Mouse (Mus musculus): ENCODE measurements at regions not wholly inside any gene's neighbourhood (a gene's known extent, or its start where the extent isn't known, plus 50 kb on each side); places are given as distances from the start of the nearest gene placed in this dataset.
"Not testable (repeated sequence)": the region's sequence is repeated elsewhere in the genome, so short reads cannot be mapped to it uniquely, and the experiment has no call there.

- DNase-seq (ENCODE audit: low read depth) = no peak
Observed at GRCm38 (mm10) chr5:148776796-148777659, 152.1 kb downstream of the Katnal1 start.

GRCm38 (mm10) chr5:148775232-148775631, 153.9 kb downstream of the Katnal1 start:
- no peak for DNase-seq (ENCODE audit: low read depth)

GRCm38 (mm10) chr5:148774446-148774845, 154.7 kb downstream of the Katnal1 start:
- no peak for DNase-seq (ENCODE audit: low read depth)

- no peak for DNase-seq (ENCODE audit: low read depth)
Observed at GRCm38 (mm10) chr5:148769452-148769851, 159.7 kb downstream of the Katnal1 start.

- DNase-seq (ENCODE audit: low read depth) = no peak
Observed at GRCm38 (mm10) chr5:148768346-148768745, 160.8 kb downstream of the Katnal1 start.

- DNase-seq (ENCODE audit: low read depth) = no peak
Observed at GRCm38 (mm10) chr5:148765993-148766392, 163.1 kb downstream of the Katnal1 start.

- no peak for DNase-seq (ENCODE audit: low read depth)
Observed at GRCm38 (mm10) chr5:148760108-148760507, 169.0 kb downstream of the Katnal1 start.

- no peak for DNase-seq (ENCODE audit: low read depth)
Observed at GRCm38 (mm10) chr5:148758786-148759185, 170.3 kb downstream of the Katnal1 start.

- no peak for DNase-seq (ENCODE audit: low read depth)
Observed at GRCm38 (mm10) chr5:148757715-148758114, 171.4 kb downstream of the Katnal1 start.

- DNase-seq (ENCODE audit: low read depth) = no peak
Observed at GRCm38 (mm10) chr5:148757236-148757635, 171.9 kb downstream of the Katnal1 start.

- no peak for DNase-seq (ENCODE audit: low read depth)
Observed at GRCm38 (mm10) chr5:148756246-148756930, 172.7 kb downstream of the Katnal1 start.

- no peak for DNase-seq (ENCODE audit: low read depth)
Observed at GRCm38 (mm10) chr5:148755807-148756206, 173.3 kb downstream of the Katnal1 start.

GRCm38 (mm10) chr5:148754896-148755295, 174.2 kb downstream of the Katnal1 start:
- DNase-seq (ENCODE audit: low read depth) = no peak

- no peak for DNase-seq (ENCODE audit: low read depth)
Observed at GRCm38 (mm10) chr5:148754363-148754762, 174.8 kb downstream of the Katnal1 start.

GRCm38 (mm10) chr5:148753457-148753856, 175.7 kb downstream of the Katnal1 start:
- DNase-seq (ENCODE audit: low read depth) = no peak

GRCm38 (mm10) chr5:148751980-148752379, 177.1 kb downstream of the Katnal1 start:
- no peak for DNase-seq (ENCODE audit: low read depth)

GRCm38 (mm10) chr5:148750002-148750734, 179.0 kb downstream of the Katnal1 start:
- no peak for DNase-seq (ENCODE audit: low read depth)

- DNase-seq (ENCODE audit: low read depth) = no peak
Observed at GRCm38 (mm10) chr5:148747972-148748764, 181.0 kb downstream of the Katnal1 start.

- no peak for DNase-seq (ENCODE audit: low read depth)
Observed at GRCm38 (mm10) chr5:148747549-148747948, 181.6 kb downstream of the Katnal1 start.

- DNase-seq (ENCODE audit: low read depth) = not testable (repeated sequence)
Observed at GRCm38 (mm10) chr5:148746726-148747125, 182.4 kb downstream of the Katnal1 start.

- DNase-seq (ENCODE audit: low read depth) = no peak
Observed at GRCm38 (mm10) chr5:148744676-148745391, 184.3 kb downstream of the Katnal1 start.
